Mouse (Mus musculus): ENCODE results near the gene Gm5737. TPM values are rescaled to one million over a fixed set of nuclear protein-coding genes. Genes with fewer than 3 reads are reported as not detected.
A peak's percentile ranks its signal among the peaks of the same experiment; 100 is the strongest.

The Gm5737 gene
- total and polyA plus RNA-seq, 2 experiments from 2014 or later, result not detected

GRCm38 (mm10) chr7:120843852-120844435 is 31.8 kb downstream of the Gm5737 start:
- H3K27me3 ChIP-seq (ENCODE audit: insufficient read depth, low read length), result no peaks in the 10 kb centered on the region
- H3K36me3 ChIP-seq (ENCODE audit: insufficient read depth, low read length), result no peaks in the 10 kb centered on the region
- H3K4me1 ChIP-seq (ENCODE audit: insufficient read depth, low read length), result peaks cover 5% of the 10 kb centered on the region; the same call in 1 of the 2 replicates
- peak overlapping the region; percentile 96 for H3K27ac ChIP-seq (ENCODE audit: low read depth, low read length)
- DNase-seq (ENCODE audit: low spot score) (peak; percentile 38), ATAC-seq (ENCODE audit: low FRiP score) (no peak)
- H3K4me2 ChIP-seq (ENCODE audit: low read depth, low read length, poor library complexity, severe bottlenecking), result peak overlapping the region; percentile 76
- H3K9ac ChIP-seq (replicated peaks; ENCODE audit: low read length, poor library complexity, severe bottlenecking), result peak overlapping the region; percentile 95
- H3K9me3 ChIP-seq (ENCODE audit: low read length), result no peaks in the 10 kb centered on the region
- no peak for TF ChIP-seq CTCF (IDR thresholded peaks at IDR 0.05)
- WGBS, result 2% methylated on average over 16 of the region's 16 CpGs
- H3K4me3 ChIP-seq (ENCODE audit: low read depth, low read length), result peak overlapping the region; percentile 87

DNA sequence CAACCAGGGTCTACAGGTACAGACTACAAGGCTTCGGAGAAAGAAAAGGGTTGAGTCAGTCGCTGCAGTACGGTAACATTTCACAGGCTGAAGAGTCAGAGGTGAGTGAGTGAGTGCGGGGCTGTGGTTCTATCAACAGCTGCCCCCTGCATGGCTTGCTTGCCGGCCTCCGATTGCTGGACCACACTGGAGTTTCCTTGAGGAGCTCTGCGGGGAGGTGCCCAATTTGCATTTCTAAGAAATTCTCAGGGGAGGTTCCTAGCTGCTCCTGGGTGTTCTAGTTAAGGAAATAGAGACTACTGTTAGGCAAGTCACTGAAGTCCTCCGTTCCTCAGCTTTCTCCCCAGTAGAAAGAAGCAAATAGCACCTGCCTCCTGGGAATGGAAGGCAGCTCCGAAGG is 32.5 kb downstream of the Gm5737 start:
- Histone ChIP-seq H3K4me2 (ENCODE audit: low read depth, low read length, poor library complexity, severe bottlenecking) (peak overlapping the region; percentile 76), H3K36me3 (ENCODE audit: insufficient read depth, low read length) (no peaks in the 10 kb centered on the region), H3K27me3 (ENCODE audit: insufficient read depth, low read length) (no peaks in the 10 kb centered on the region), H3K27ac (ENCODE audit: low read depth, low read length) (no peak overlapping the region), H3K4me1 (ENCODE audit: insufficient read depth, low read length) (peaks cover 5% of the 10 kb centered on the region; the same call in 1 of the 2 replicates), H3K9ac (replicated peaks; ENCODE audit: low read length, poor library complexity, severe bottlenecking) (peak overlapping the region; percentile 95; the same call in 1 of the 2 replicates), H3K9me3 (ENCODE audit: low read length) (no peaks in the 10 kb centered on the region), H3K4me3 (ENCODE audit: low read depth, low read length) (peak overlapping the region; percentile 87)
- DNase-seq (ENCODE audit: low spot score) (no peak), ATAC-seq (ENCODE audit: low FRiP score) (no peak)
- no peak for TF ChIP-seq CTCF (IDR thresholded peaks at IDR 0.05)
- 5% methylated on average over 9 of the region's 9 CpGs for WGBS

DNA sequence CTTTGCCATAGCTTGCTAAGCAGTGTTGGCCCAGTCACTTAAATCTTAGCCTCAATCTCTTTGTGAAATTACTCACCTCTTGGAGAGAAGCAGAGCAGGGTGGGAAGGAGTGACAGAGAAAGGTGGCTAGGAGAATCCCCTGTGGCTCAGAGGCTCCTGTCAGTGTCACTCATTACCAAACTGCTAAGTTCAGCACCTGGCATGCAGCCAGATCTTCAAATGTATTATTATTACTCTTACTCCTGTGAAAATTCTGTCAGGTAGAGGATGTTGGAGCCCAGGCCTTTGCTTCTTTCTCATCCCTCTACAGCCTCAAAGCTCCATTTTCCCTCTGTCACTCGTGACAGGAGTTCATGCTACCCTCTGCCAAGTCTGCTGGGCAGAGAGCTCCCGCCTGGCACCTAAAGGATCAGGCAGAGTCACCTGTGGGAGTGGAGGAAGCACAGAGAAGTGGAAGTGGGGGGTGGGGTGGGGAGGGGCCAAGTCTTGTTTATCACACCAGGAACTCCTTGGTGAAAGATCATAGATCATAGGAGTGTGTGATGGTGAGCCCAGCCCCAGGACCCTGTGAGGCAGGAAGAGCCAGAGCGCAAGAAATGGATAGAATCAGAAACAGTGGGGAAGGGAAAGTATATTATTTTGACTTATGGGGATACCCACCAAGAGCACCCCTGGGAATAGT is 36.8 kb downstream of the Gm5737 start:
- Histone ChIP-seq H3K4me1 (ENCODE audit: insufficient read depth, low read length) (peaks cover 5% of the 10 kb centered on the region; the same call in 1 of the 2 replicates), H3K4me3 (ENCODE audit: low read depth, low read length) (no peak overlapping the region), H3K27me3 (ENCODE audit: insufficient read depth, low read length) (no peaks in the 10 kb centered on the region), H3K27ac (ENCODE audit: low read depth, low read length) (no peak overlapping the region), H3K36me3 (ENCODE audit: insufficient read depth, low read length) (no peaks in the 10 kb centered on the region), H3K4me2 (ENCODE audit: low read depth, low read length, poor library complexity, severe bottlenecking) (no peak overlapping the region), H3K9me3 (ENCODE audit: low read length) (no peaks in the 10 kb centered on the region), H3K9ac (replicated peaks; ENCODE audit: low read length, poor library complexity, severe bottlenecking) (no peak overlapping the region)
- no peak for ATAC-seq (ENCODE audit: low FRiP score)
- 94% methylated on average over 3 of the region's 3 CpGs for WGBS
- DNase-seq (ENCODE audit: low spot score), result no peak
- no peak for TF ChIP-seq CTCF (IDR thresholded peaks at IDR 0.05)

GRCm38 (mm10) chr7:120850165-120850564 is 38.0 kb downstream of the Gm5737 start:
- Histone ChIP-seq H3K27ac (ENCODE audit: low read depth, low read length) (no peak overlapping the region), H3K4me1 (ENCODE audit: insufficient read depth, low read length) (no peaks in the 10 kb centered on the region), H3K4me3 (ENCODE audit: low read depth, low read length) (no peak overlapping the region), H3K9ac (replicated peaks; ENCODE audit: low read length, poor library complexity, severe bottlenecking) (no peak overlapping the region), H3K27me3 (ENCODE audit: insufficient read depth, low read length) (no peaks in the 10 kb centered on the region), H3K4me2 (ENCODE audit: low read depth, low read length, poor library complexity, severe bottlenecking) (no peak overlapping the region), H3K36me3 (ENCODE audit: insufficient read depth, low read length) (no peaks in the 10 kb centered on the region), H3K9me3 (ENCODE audit: low read length) (no peaks in the 10 kb centered on the region)
- DNase-seq (ENCODE audit: low spot score), result no peak
- no peak for TF ChIP-seq CTCF (IDR thresholded peaks at IDR 0.05)
- ATAC-seq (ENCODE audit: low FRiP score), result no peak
- 97% methylated on average over 3 of the region's 3 CpGs for WGBS

DNA sequence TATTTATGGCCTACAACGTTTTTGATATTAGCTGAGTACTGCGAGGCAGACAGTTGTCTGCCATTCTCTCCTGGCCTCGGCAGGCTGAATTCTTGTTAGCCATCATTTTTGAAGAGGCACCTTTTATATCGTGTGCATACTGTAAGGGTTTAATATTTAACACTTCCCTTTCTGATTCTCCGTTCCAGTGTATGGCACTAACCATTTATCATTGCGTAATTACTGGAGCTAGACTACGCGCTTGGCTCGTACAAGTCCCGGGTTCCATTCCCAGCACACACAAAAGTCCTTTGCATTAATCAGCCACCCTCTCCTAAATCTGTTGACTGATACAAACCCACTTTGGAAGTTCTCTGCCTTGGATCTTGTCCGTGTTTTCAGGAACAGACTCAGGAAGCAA is 47.7 kb downstream of the Gm5737 start:
- DNase-seq (ENCODE audit: low spot score) (no peak), ATAC-seq (ENCODE audit: low FRiP score) (no peak)
- H3K27ac ChIP-seq (ENCODE audit: low read depth, low read length), result no peak overlapping the region
- no peak overlapping the region for H3K4me3 ChIP-seq (ENCODE audit: low read depth, low read length)
- no peak overlapping the region for H3K4me2 ChIP-seq (ENCODE audit: low read depth, low read length, poor library complexity, severe bottlenecking)
- no peaks in the 10 kb centered on the region for H3K27me3 ChIP-seq (ENCODE audit: insufficient read depth, low read length)
- no peaks in the 10 kb centered on the region for H3K9me3 ChIP-seq (ENCODE audit: low read length)
- H3K36me3 ChIP-seq (ENCODE audit: insufficient read depth, low read length), result 0 out of 2 replicates have a peak, but pooled peaks cover 2% of the 10 kb centered on the region
- no peak overlapping the region for H3K9ac ChIP-seq (replicated peaks; ENCODE audit: low read length, poor library complexity, severe bottlenecking)
- no peak for TF ChIP-seq CTCF (IDR thresholded peaks at IDR 0.05)
- peaks cover 2% of the 10 kb centered on the region; the same call in 1 of the 2 replicates for H3K4me1 ChIP-seq (ENCODE audit: insufficient read depth, low read length)
- 91% methylated on average over 11 of the region's 11 CpGs for whole genome bisulfite sequencing

DNA sequence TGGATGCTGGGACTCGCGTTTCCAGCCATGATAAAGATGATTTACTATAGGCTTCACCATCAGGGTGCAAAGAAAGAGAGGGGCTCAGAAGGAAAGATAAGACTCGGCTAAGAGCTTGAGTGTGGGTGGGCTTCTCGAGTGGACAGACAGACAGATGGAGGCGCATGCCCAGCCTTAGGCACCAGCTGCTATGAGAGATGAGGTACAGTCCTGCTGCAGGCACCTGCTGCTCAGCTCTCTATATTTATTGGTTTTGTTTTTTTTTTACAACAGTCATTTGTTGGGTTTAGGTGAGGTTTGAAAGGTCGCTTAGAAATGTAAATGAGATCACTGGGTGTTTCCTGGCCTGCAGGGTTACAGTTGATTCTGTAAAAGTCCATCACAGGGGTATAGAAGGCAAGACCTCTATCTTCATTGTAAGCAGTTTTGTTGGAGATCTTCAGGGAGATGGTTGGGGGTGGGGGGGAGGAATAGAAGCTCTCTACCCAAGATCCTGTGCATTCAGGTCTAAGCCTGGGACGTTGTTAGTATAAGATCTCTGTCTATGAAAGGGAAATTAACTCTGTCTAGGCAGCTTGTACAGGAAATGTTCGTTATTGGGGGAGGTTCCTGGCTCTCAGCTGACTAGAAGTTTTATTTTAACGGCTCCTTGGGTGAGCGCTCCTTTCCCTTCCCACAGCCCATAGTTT is 48.8 kb downstream of the Gm5737 start:
- DNase-seq (ENCODE audit: low spot score) (no peak), ATAC-seq (ENCODE audit: low FRiP score) (no peak)
- peaks cover 2% of the 10 kb centered on the region; the same call in 1 of the 2 replicates for H3K4me1 ChIP-seq (ENCODE audit: insufficient read depth, low read length)
- no peak overlapping the region for H3K9ac ChIP-seq (replicated peaks; ENCODE audit: low read length, poor library complexity, severe bottlenecking)
- TF ChIP-seq CTCF (IDR thresholded peaks at IDR 0.05), result no peak
- H3K27me3 ChIP-seq (ENCODE audit: insufficient read depth, low read length), result no peaks in the 10 kb centered on the region
- H3K27ac ChIP-seq (ENCODE audit: low read depth, low read length), result no peak overlapping the region
- no peak overlapping the region for H3K4me2 ChIP-seq (ENCODE audit: low read depth, low read length, poor library complexity, severe bottlenecking)
- WGBS, result 57% methylated on average over 10 of the region's 10 CpGs
- no peak overlapping the region for H3K4me3 ChIP-seq (ENCODE audit: low read depth, low read length)
- no peaks in the 10 kb centered on the region for H3K9me3 ChIP-seq (ENCODE audit: low read length)
- 0 out of 2 replicates have a peak, but pooled peaks cover 2% of the 10 kb centered on the region for H3K36me3 ChIP-seq (ENCODE audit: insufficient read depth, low read length)
